Mouse (Mus musculus) megakaryocyte-erythroid progenitor cell, adult 5-6 weeks (primary cell): ENCODE measurements around the gene Phlda3. TPM values are rescaled to one million over a fixed set of nuclear protein-coding genes. Genes with fewer than 3 reads are reported as not detected.

Source experiments
- ATAC-seq: replicated peaks from 2 replicates; pipeline ENCODE4 v1.8.0; 2016; ENCODE audit warnings: mild to moderate bottlenecking, inconsistent platforms; ENCODE audit not compliant: severe bottlenecking, poor library complexity, low FRiP score, low TSS enrichment
- total RNA-seq, 2 experiments: library from RNA; stranded (forward) in 1 of 2; stranded (reverse) in 1 of 2; fragments of 200-1000, 215-1000 nt in 1 of 2; fragments of >200 nt in 1 of 2; fragmentation: Nextera tagmentation in 1 of 2; gene quantifications; 2 replicates each; pipeline ENCODE4 v1.2.3; 2014 to 2017

The Phlda3 gene
- total RNA-seq, 2 experiments from 2014 or later, result 0.94 to 7.6 TPM

DNA sequence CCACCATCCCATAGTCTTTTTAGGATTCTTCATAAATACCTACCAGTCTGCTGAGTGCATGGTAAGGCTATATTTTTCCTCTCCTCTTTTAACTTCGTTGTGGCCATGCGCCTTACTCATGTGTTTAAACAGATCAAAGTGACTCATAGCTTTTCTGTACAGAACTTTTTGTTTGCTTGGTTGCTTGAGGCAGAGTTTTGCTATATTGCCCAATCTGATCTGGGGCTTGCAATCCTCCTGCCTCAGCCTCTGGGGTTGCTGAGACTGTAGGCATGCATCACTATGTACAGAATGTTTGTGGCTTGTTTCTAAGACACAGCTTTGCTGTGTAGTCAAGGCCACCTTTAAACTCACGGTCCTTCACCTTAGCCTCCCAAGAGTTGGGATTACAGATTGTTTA lies 10.0 kb upstream of the Phlda3 start:
- no peak for ATAC-seq

DNA sequence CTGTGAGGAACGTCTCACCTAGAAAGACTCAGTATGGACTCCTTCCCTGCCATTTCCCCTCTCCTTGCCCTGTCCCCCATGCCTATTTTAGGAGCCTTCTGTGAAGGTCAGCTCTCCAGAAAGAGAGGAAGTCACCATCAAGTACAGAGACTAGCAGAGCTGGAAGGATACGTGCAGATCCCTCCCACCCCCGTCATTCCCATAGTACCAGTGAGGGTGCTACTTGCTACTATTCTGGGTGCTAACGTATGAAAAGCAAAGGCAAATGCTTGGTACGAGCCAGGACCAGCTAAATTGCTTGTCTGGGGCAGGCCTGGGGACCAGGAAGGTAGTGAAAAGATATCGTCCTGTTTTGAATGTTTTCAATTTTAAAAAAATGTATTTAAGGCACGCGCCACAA lies 8.6 kb upstream of the Phlda3 start:
- ATAC-seq, result no peak

DNA sequence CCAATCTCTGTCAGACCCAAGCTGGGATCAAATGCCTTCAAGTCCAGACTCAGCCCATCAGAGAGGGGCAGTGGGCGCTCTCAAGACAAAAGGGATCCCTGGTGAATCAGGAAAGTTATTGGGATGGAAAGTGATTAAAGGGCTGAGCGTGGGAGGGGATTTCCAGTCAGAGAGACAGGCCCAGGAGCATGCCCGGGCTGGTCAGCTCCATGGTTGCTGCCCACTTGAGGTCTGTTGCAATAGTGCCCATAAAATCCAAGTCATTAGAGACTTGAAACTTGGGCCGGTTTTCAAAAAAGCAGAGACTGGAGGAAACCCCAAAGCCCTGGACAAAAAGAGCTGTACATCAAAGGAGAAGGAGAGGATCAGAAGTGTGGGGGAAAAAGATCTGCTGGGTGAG lies 6.2 kb upstream of the Phlda3 start:
- ATAC-seq, result no peak

DNA sequence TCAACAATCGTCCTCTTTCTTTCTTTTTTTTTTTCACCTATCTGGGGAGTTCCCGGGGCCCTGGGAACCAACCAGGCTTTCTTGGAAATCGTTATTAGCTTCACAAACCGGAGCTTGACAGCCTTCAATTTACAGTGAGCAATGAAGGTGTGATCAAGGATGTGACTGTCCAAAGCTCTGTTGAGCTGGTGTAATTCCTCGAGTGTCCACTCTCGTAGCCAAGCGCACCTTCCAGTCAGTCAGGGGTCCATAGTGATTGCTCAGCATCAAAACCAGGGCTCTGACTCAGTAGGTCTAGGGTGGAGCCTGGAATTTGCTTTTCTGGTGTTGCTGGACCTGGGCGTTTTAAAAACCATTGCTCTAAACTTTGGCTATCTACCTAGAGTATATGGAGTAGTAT lies 5.7 kb upstream of the Phlda3 start:
- ATAC-seq, result no peak

DNA sequence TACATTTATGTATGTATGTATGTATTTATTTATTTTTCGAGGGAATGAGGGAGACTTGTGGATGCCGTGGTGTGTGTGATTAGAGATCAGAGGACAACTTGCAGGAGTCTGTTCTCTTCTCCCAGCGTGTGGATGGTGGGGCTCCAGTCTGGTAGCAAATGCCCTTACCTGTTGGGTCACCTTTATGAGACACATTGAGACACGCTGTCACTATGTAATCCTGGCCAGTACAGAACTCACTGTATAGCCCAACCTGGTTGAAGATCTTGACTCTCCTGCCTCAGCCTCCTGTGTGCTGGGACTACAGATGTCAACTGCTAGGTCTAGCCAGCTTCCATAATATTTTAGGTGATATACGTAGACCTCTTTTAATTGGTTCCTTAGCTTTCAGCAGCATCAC lies 4.2 kb upstream of the Phlda3 start:
- no peak for ATAC-seq

DNA sequence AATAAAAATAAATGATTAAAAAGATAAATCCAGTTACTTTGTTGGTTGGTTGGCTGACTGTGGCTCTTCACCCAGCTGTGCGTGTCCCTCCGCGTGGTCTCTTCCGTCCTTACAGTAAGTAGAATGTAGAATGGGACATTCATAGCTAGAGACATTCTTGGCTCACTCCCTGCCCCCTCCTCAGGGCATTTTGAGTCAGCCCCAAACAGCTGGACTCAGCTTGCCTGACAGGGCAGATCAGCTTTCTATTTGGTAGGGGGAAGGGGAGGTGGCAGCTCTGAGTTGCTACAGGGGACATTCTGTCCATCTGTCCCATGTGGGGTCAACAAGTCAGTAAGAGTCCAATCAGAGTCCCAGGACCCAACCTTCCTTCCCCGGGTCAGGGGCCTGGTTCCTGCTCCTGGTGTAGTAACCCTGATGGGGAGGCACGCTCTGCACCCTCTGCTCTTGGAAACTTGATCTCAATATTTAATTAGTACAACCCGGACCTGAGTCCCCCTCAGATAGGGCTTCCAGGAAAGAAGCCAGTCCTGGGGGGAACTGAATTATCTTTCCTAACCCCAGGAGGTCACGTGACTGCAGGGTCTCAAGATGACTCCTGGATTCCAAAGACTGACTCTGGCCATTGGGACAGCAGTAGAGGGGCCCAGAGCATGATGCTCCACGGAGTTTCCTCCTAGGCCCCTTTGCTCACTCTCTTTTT lies 2.3 kb upstream of the Phlda3 start:
- ATAC-seq, result no peak

DNA sequence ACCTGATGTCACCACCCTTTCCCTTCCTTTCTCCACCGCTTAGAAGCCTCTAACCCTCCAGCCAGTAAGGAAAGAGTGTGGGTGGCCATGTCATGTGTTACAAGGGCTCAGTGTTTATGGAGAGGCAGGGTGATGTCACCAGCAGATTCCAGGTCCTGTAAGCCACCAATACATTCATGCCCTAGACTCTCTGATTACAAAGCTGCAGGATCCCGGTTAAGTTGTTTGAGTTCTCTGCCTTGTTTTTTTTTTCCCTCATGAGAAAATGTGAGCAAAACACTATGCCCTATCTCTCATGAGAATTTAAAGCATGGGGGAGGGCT lies 1.8 kb upstream of the Phlda3 start:
- no peak for ATAC-seq

DNA sequence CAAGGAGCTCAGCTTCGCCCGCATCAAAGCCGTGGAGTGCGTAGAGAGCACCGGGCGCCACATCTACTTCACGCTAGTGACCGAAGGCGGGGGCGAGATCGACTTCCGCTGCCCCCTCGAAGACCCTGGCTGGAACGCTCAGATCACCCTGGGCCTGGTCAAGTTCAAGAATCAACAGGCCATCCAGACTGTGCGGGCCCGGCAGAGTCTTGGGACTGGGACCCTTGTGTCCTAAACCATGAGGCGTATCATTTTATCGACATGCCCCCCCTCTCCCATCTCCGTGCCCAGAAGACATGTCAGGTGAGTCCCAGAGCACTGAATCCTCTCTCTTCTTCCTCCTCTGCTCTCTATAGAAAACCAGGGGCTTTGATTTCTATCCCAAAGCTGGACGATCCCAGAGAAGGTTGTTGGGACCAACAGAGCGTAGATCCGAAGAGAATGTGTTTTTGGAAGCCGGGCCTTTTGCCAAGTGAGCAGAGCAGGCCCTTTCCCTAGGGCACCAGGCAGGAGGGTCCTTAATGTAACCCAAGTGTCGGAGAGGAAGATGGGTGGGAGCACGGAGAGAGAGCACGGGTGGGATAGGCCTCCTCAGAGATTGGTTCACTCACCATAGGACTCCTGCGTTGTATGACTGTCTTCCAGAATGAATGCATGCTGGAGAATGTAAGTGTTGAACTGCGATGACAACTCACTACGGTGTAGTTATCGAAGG lies 830 bp downstream of the Phlda3 start:
- ATAC-seq, result no peak

DNA sequence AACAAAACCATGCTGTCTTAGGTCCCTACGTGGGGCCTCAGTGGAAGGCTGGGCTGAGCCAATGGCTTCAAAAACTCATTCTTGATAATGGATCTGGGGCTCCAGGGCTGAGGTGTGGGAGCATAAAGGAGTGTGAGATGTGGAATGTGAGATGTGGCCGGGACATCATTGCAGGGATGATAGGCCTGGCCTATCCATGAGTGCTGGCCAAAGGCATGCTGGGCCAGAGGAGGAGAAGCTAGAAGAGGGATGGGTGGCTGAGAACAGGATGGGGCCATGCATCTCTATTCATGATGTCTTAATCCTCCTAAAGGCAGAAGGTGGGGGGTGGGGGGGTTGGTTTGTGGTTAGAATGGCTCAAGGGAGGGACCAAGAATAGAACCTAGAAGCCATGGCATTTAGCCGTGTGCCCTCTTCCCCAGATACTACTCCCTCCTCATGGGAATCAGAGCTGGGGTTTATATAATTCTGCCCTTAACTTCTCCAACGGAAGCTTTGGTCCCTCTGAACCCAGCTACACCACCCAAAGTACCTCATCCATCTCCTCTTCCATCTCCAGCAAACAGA lies 1.5 kb downstream of the Phlda3 start:
- no peak for ATAC-seq

DNA sequence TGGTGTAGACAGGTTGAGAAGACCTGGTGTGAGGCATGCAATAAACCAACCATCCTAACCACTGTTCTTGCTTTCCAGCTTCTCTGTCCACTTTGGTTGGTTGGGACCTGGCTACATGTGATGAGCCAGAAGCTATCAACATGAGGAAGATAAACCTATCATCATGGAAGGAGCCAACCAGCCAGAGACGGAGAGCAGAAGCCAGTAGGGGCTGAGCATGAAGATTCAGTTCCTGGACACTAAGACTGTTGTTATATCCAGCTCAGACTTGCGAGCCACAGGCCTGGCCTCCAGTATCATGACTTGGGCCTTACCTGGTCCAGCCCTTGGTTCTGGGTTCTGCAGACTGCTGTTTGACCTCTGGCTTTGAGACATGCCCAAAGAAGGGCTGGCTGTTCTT lies 2.5 kb downstream of the Phlda3 start:
- ATAC-seq, result no peak

DNA sequence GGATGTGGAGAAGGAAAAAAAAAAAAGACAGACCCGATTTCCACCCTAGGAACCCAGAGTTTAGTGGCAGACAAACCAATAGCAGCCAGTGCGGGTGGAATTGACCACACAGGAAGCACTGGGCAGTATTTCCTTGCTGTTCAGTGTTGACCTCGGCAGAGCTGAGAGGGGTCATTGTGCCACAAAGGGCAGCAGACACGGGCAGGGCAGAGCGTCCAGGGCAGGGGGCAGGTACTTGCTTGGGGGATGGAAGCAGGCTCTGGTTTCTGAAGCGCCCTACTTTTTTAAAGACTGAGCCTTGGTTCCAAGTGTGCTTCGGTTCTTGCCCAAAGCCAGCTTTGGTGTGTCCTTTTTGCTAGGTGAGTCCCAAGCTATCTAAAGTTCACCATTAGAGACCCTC lies 4.3 kb downstream of the Phlda3 start:
- no peak for ATAC-seq

DNA sequence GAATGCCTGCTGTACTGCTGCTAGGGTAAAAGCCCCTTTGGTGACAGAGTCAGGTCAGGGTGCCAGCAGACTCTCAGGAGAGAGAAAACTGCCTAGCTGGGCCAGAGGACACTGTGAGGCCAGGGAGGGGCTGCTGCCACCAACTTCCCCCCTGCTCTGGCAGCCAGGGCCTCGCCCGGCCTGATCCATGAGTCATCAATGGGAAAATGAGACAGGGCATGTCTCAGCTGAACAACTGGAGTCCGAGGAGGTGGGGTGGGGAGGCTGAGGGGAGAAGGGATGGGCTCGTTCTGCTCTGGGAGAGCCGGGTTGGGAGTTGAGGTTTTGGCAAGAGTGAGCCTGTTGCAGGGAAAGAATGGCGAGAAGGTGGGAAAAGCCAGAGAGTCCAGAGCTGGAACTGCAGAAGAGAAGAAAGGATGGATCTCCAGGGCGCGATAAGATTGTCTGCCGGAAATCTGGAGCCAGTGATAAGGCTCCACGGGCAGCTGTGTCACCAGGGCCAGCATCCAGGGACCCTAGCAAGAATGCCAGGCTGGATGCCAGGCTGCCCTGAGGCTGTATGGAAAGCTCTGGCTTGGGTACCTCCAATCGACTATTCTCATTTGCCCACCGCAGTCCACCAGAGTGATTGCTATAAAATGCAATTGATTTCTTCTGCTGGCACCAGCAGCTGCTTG lies 5.1 kb downstream of the Phlda3 start:
- no peak for ATAC-seq

DNA sequence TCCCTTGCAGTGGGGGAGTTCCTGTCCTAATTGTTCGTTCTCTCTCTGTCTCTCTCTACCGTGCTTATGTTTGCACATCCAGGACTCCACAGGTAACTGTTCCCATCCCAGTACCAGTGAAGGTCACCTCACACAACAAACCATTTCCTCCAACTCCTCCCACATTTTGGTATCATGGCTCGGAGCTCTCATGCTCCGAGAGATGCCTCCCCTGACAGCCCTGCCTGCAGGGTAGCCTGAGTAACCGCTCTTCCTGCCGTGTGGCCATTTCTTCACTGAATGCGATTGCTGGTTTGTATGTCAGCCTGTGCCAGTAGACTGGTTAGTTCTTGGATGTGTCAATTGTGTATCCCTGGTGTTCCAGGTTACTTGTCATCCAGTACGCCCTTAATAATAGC lies 5.7 kb downstream of the Phlda3 start:
- ATAC-seq, result no peak

DNA sequence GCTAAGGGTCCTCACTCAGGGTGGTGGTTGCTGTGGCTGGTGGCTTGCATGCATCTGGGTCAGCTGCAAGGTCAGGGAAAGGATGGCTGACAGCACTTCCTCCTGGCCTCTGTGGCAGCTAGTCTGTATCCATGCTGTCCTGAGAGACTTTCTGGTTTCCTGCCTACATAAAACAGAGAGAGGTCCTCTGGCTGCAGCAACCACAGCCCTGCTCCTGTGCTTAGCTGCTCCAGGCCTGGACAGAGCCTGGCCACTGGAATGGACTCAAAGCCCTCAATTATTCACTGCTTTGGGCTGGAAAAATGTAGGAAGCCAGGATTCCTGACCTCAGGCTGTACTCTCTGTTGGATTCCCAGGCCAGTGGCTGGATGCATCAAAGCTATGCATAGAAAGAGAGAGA lies 10.7 kb downstream of the Phlda3 start:
- ATAC-seq, result no peak

DNA sequence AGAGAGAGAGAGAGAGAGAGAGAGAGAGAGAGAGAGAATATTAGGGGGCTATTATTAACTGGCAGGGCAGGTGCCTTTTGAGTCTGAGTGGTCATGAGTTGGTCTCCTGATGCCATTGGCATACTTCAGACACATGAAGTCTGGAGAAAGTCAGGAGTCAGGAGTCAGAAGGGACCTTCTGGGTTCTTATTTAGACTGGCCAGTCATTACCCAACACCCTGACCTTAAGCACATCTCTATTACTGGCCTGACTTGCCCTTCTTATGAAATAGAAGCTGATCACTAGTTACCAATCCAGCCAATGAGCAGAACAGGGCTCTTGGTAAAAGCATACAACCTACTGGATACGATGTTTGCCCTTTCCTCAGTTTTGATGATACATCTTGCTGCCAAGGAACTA lies 11.1 kb downstream of the Phlda3 start:
- no peak for ATAC-seq

DNA sequence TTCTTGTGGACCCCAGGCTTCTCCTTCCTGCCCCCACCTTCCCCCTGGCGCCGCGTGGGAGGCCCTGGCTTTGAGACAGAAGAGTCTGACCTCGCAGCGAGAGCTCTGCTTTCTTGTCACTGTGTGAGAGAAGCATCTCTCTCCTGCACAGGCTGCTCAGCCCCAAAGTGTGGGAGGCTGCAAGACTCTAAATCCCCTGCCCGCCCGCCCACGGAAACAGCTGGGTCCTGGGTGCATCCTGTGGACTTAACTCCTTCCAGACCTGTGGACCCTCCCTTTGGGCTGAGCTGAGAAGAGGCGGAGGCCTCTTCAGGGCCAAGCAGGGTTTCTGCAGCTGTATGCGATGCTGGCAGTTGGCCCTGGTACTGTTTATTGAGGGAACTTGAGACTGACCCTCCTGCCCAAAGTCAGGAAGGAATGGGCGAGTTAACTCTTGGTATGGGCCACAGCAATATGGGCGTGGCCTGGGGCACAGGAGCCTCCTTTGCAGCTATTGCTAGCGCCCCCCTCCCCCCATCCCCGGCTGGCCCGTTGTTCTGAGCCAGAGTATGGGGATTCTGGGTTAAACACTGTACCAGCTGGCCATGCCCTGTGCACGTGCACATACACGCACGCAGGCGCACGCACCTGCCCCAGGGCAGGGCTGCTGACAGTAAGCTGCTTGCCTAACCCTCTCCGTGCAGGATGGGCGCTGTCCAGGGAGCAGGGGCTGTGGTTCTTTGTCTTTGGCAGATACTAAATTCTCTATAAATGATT lies 13.0 kb downstream of the Phlda3 start, which contains the start of gene Tnni1:
TSS of gene Tnni1 (plus strand) at position 655 of the 756 bp plus-strand sequence.
- ATAC-seq, result peak; percentile 56

DNA sequence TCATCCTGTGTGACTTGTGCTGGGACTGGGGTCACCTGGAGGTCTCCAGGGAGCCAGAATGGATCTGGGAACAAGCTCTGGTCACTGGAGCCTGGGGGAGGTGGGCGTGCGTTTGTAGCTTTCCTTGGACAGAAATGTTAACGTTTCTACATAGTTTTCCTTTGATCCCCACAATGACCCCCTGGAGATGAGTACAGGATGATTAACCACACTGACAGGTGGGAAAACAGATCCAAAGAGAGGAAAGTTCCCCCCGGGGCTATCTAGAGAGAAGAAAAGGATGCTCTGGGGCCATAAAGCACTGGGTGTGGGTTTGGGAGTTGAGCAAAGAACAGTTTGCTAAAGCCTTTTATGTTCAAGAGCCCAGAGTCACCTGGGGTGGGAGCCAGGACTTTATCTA lies 14.7 kb downstream of the Phlda3 start:
- ATAC-seq, result no peak

DNA sequence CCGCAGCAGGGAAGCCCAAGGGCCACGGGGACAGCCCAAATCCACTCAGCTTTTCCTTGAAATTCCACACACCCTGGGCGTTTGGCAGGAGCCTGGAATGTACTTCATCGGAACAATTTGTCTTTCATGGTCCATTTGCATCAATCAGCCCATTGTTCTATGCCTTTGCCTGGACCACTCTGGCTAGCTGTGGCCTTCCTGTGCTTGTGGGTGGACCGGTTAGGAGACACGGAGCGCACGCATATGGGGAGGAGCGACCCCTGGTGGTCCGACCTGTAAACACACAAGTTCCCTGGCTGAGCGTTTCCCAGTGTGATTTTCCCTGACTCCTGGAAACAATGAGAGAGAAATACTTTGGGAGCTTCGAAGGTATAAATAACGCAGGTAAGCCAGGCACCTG lies 15.3 kb downstream of the Phlda3 start:
- ATAC-seq, result peak; percentile 68

DNA sequence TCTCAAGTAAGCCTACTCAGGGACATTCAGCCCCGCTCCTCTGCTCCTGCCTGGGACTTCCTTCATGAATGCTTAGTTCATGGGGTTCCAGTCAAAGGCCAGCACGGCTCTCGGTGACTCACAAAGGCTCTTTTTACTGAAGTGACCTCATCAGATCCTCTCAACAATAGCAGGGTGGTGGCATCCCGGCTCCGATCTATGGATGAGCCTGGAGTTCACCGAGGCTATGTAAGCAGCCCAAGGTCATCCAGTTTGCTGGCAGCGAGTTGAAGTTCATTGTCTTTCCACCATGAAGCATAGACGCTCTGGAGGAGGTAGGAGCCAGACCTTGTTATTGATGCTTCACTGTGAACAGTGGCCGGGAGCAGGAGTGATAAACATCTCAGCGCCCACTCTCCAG lies 16.9 kb downstream of the Phlda3 start:
- no peak for ATAC-seq

DNA sequence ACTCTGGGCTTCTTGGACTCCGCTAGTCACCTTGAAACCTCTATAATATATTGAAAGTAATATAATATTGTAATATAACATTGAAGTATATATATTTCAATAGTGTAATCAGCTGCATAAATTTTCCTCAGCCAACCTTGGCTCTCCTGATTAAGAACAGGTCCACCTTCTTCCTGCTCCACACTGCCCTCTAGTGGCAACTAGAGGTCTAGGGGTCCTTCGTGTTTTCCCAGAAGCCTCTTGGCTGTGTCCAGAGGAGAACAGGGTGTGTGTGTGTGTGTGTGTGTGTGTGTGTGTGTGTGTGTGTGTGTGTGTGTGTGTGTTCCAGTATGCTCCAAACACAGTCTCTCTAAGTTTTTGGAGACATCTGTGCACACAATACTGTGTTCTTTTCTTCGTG lies 21.9 kb downstream of the Phlda3 start:
- peak; percentile 69 for ATAC-seq
